Mouse (Mus musculus): ENCODE data around the gene Islr2. TPM values are rescaled to one million over a fixed set of nuclear protein-coding genes. Genes with fewer than 3 reads are reported as not detected.
A peak's percentile ranks its signal among the peaks of the same experiment; 100 is the strongest.

Islr2 gene
- total RNA-seq, 1 experiment: 12.8 TPM

DNA sequence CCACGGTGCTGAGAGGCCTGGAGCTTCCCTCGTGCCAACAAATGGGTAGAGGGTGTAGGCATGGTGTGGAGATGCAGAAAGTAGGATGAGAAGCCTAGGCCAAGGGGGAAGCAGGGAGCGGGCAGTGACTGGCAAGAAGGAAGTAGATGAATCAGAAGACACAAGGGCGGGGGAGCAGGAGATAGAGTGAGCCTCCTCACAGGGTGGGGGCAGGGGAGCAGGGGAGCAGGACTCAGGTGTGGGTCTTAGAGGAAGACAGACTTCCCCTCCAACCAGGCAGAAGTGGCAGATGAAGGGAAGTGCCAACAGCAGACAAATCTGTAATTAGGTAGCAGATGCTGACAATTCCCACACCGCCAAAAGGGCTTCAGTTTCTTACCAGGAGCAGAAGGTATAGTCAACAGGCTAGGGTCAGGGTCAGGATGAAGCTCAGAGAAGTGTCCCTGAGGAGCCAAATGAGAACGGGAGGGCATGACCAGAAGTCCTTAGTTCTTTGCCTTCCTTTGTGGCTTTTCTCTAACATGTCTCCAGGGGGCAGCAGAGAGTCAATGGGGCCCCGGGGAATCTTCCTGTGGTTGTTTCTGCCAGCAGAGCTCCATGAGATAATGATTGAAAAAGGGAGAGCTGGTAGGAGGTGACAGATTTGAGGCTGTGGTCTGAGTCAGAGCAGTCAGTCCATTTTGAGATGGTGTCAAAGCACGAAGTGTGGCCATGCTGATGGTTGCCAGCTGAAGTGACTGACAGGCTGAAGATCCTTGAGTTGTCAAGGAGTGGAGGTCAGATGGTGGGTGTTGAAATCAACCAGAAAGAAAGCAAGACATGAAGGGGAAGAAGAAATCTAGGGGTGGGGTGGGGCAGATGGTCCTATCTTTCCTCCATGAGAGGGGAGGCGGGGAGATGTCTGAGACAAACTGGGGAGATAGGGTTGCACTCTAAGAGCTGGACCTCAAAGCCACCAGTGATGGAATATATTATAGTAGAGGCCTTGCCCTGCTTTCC lies 22.1 kb upstream of the Islr2 start:
- H3K36me3 ChIP-seq (ENCODE audit: control insufficient read depth, insufficient read depth, low read length, poor library complexity, severe bottlenecking): peaks cover 89% of the 10 kb centered on the region
- no peak overlapping the region for H3K9ac ChIP-seq (ENCODE audit: insufficient read depth, low read depth, low read length, poor library complexity, severe bottlenecking)
- H3K9me3 ChIP-seq (ENCODE audit: control insufficient read depth, insufficient read depth, low read depth, low read length): no peaks in the 10 kb centered on the region
- H3K4me3 ChIP-seq (ENCODE audit: insufficient read depth in 1 of 2, low read depth in 1 of 2, low read length in 2 of 2, poor library complexity in 1 of 2, severe bottlenecking in 1 of 2): no peak overlapping the region
- in situ Hi-C loops (cut with MboI; ENCODE audit: low sequenced_read_pairs in 2 of 2, unreplicated experiment in 2 of 2): no loop called here
- no peak overlapping the region for H3K27ac ChIP-seq (ENCODE audit: insufficient read depth, low read depth, low read length, poor library complexity, severe bottlenecking)
- DNase-seq (ENCODE audit: low read depth, low spot score): peak; percentile 78
- TF ChIP-seq MAFK (IDR thresholded peaks at IDR 0.05; ENCODE audit: insufficient read depth, low read depth, low read length) (no peak), ZNF384 (IDR thresholded peaks at IDR 0.05; ENCODE audit: low read depth, low read length) (no peak)
- peaks cover 0 to 14% of the 10 kb centered on the region in 2 experiments; a peak in 1 of 4 replicates for H3K4me1 ChIP-seq (ENCODE audit: control insufficient read depth in 2 of 2, insufficient read depth in 2 of 2, low read length in 2 of 2, poor library complexity in 1 of 2)

- no peaks in the 10 kb centered on the region for H3K9me3 ChIP-seq (ENCODE audit: control insufficient read depth, insufficient read depth, low read depth, low read length)
- H3K9ac ChIP-seq (ENCODE audit: insufficient read depth, low read depth, low read length, poor library complexity, severe bottlenecking): no peak overlapping the region
- H3K27ac ChIP-seq (ENCODE audit: insufficient read depth, low read depth, low read length, poor library complexity, severe bottlenecking): no peak overlapping the region
- no peak overlapping the region for H3K4me3 ChIP-seq (ENCODE audit: insufficient read depth in 1 of 2, low read depth in 1 of 2, low read length in 2 of 2, poor library complexity in 1 of 2, severe bottlenecking in 1 of 2)
- in situ Hi-C loops (cut with MboI; ENCODE audit: low sequenced_read_pairs in 2 of 2, unreplicated experiment in 2 of 2): loop anchor here in 1 of 2 experiments (25.0 kb wide), 1 partner anchor 362 kb away; no protein-coding TSS in a partner anchor
- H3K4me1 ChIP-seq (ENCODE audit: control insufficient read depth in 2 of 2, insufficient read depth in 2 of 2, low read length in 2 of 2, poor library complexity in 1 of 2): peaks cover 0 to 22% of the 10 kb centered on the region in 2 experiments; a peak in 1 of 4 replicates
- no peak for DNase-seq (ENCODE audit: low read depth, low spot score)
- H3K36me3 ChIP-seq (ENCODE audit: control insufficient read depth, insufficient read depth, low read length, poor library complexity, severe bottlenecking): peaks cover 84% of the 10 kb centered on the region
- TF ChIP-seq HCFC1 (IDR thresholded peaks at IDR 0.05; ENCODE audit: borderline replicate concordance, insufficient read depth, low read length): no peak
- no peak for TF ChIP-seq MAFK (IDR thresholded peaks at IDR 0.05; ENCODE audit: insufficient read depth, low read depth, low read length)
- TF ChIP-seq ZC3H11A (IDR thresholded peaks at IDR 0.05; ENCODE audit: borderline replicate concordance, low read depth, low read length): no peak
- TF ChIP-seq CHD2 (IDR thresholded peaks at IDR 0.05; ENCODE audit: low read depth, low read length): no peak
- TF ChIP-seq ZNF384 (IDR thresholded peaks at IDR 0.05; ENCODE audit: low read depth, low read length): no peak
Observed at GRCm38 (mm10) chr9:58224356-58224755, 20.2 kb upstream of the Islr2 start.

DNA sequence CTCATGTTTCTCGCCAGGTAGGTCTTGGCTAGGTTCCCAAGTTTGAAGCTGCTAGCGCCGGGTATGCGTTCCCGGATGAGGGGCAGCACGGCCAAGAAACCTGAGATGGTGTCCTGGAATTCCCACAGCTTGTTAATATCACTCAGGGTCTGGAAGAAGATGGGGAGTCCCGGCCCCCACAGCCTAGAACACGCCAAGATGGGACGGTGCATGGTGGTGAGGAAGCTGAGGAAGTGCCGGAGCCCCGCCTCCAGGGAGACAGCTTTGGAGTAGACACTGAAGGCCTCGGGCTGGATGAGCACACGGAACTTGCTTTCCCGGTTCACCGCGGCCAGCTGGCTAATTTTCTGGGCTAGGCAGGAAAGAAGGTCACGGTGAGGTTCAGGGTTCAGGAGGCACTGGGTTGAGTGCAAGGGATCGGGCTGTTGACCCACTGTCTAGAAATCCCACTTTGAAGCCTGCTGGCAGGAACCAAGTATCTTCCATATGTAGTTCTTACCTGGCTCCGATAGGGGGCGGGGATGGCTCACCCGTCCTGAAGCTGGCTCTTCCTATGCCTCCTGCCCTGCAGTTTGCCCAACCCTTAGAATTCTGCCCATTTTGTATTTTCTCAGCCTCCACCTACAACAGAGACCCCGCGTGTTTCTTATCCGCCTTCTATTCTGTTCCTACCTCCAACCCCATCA lies 16.2 kb upstream of the Islr2 start:
- TF ChIP-seq ZC3H11A (IDR thresholded peaks at IDR 0.05; ENCODE audit: borderline replicate concordance, low read depth, low read length) (no peak), CHD2 (IDR thresholded peaks at IDR 0.05; ENCODE audit: low read depth, low read length) (no peak), ZNF384 (IDR thresholded peaks at IDR 0.05; ENCODE audit: low read depth, low read length) (no peak), MAFK (IDR thresholded peaks at IDR 0.05; ENCODE audit: insufficient read depth, low read depth, low read length) (no peak), HCFC1 (IDR thresholded peaks at IDR 0.05; ENCODE audit: borderline replicate concordance, insufficient read depth, low read length) (no peak)
- no peak for DNase-seq (ENCODE audit: low read depth, low spot score)

GRCm38 (mm10) chr9:58218539-58218938 lies 14.4 kb upstream of the Islr2 start:
- H3K4me3 ChIP-seq (ENCODE audit: insufficient read depth in 1 of 2, low read depth in 1 of 2, low read length in 2 of 2, poor library complexity in 1 of 2, severe bottlenecking in 1 of 2): no peak overlapping the region
- in situ Hi-C loops (cut with MboI; ENCODE audit: low sequenced_read_pairs in 2 of 2, unreplicated experiment in 2 of 2): loop anchor here in 1 of 2 experiments (25.0 kb wide), 1 partner anchor 356 kb away; no protein-coding TSS in a partner anchor
- DNase-seq (ENCODE audit: low read depth, low spot score): no peak
- TF ChIP-seq ZC3H11A (IDR thresholded peaks at IDR 0.05; ENCODE audit: borderline replicate concordance, low read depth, low read length) (no peak), CHD2 (IDR thresholded peaks at IDR 0.05; ENCODE audit: low read depth, low read length) (no peak), ZNF384 (IDR thresholded peaks at IDR 0.05; ENCODE audit: low read depth, low read length) (no peak), MAFK (IDR thresholded peaks at IDR 0.05; ENCODE audit: insufficient read depth, low read depth, low read length) (no peak), HCFC1 (IDR thresholded peaks at IDR 0.05; ENCODE audit: borderline replicate concordance, insufficient read depth, low read length) (no peak)
- peaks cover 20 to 48% of the 10 kb centered on the region in 2 experiments for H3K4me1 ChIP-seq (ENCODE audit: control insufficient read depth in 2 of 2, insufficient read depth in 2 of 2, low read length in 2 of 2, poor library complexity in 1 of 2)
- H3K27ac ChIP-seq (ENCODE audit: insufficient read depth, low read depth, low read length, poor library complexity, severe bottlenecking): no peak overlapping the region
- H3K9me3 ChIP-seq (ENCODE audit: control insufficient read depth, insufficient read depth, low read depth, low read length): no peaks in the 10 kb centered on the region
- H3K9ac ChIP-seq (ENCODE audit: insufficient read depth, low read depth, low read length, poor library complexity, severe bottlenecking): no peak overlapping the region
- peaks cover 41% of the 10 kb centered on the region for H3K36me3 ChIP-seq (ENCODE audit: control insufficient read depth, insufficient read depth, low read length, poor library complexity, severe bottlenecking)

More for the DNA sequence above, 16.2 kb upstream of the Islr2 start:
- peaks cover 10 to 40% of the 10 kb centered on the region in 2 experiments for H3K4me1 ChIP-seq (ENCODE audit: control insufficient read depth in 2 of 2, insufficient read depth in 2 of 2, low read length in 2 of 2, poor library complexity in 1 of 2)
- no peak overlapping the region for H3K9ac ChIP-seq (ENCODE audit: insufficient read depth, low read depth, low read length, poor library complexity, severe bottlenecking)
- H3K27ac ChIP-seq (ENCODE audit: insufficient read depth, low read depth, low read length, poor library complexity, severe bottlenecking): no peak overlapping the region
- H3K4me3 ChIP-seq (ENCODE audit: insufficient read depth in 1 of 2, low read depth in 1 of 2, low read length in 2 of 2, poor library complexity in 1 of 2, severe bottlenecking in 1 of 2): no peak overlapping the region
- in situ Hi-C loops (cut with MboI; ENCODE audit: low sequenced_read_pairs in 2 of 2, unreplicated experiment in 2 of 2): loop anchor here in 1 of 2 experiments (25.0 kb wide), 1 partner anchor 358 kb away; no protein-coding TSS in a partner anchor
- H3K36me3 ChIP-seq (ENCODE audit: control insufficient read depth, insufficient read depth, low read length, poor library complexity, severe bottlenecking): peaks cover 57% of the 10 kb centered on the region
- no peaks in the 10 kb centered on the region for H3K9me3 ChIP-seq (ENCODE audit: control insufficient read depth, insufficient read depth, low read depth, low read length)
